Mouse (Mus musculus): ENCODE data around the gene Olfm4. TPM values are rescaled to one million over a fixed set of nuclear protein-coding genes. Genes with fewer than 3 reads are reported as not detected.

The Olfm4 gene
- polyA plus RNA-seq (2014; fragmentation: Nextera tagmentation; extraction: Ambion mirVana) = 0.99 and 1.7 TPM in 2 replicates

GRCm38 (mm10) chr14:79983781-79984180 is at the start of gene Olfm4:
TSS of gene Olfm4 (plus strand) at chr14:79984081.
- Histone ChIP-seq H3K4me3 (ENCODE audit: low read depth, low read length) (no peak within 1 kb of the TSS), H3K9ac (ENCODE audit: low read length) (no peak within 1 kb of the TSS), H3K4me1 (replicated peaks; ENCODE audit: control insufficient read depth, insufficient read depth, low read length) (no peaks in the 10 kb centered on the region), H3K9me3 (ENCODE audit: control insufficient read depth, low read length) (no peaks in the 10 kb centered on the region), H3K27me3 (replicated peaks; ENCODE audit: control insufficient read depth, insufficient read depth, low read length) (no peaks in the 10 kb centered on the region), H3K27ac (ENCODE audit: low read depth) (no peak within 1 kb of the TSS), H3K36me3 (ENCODE audit: control insufficient read depth, insufficient read depth, low read length) (no peaks in the 10 kb centered on the region), H3K4me2 (ENCODE audit: low read length) (no peak within 1 kb of the TSS)
- DNase-seq (ENCODE audit: low spot score) (no peak), ATAC-seq (replicated peaks; ENCODE audit: low FRiP score, low TSS enrichment, low read depth) (no peak)
- WGBS = 58% methylated on average over 2 of the region's 2 CpGs

DNA sequence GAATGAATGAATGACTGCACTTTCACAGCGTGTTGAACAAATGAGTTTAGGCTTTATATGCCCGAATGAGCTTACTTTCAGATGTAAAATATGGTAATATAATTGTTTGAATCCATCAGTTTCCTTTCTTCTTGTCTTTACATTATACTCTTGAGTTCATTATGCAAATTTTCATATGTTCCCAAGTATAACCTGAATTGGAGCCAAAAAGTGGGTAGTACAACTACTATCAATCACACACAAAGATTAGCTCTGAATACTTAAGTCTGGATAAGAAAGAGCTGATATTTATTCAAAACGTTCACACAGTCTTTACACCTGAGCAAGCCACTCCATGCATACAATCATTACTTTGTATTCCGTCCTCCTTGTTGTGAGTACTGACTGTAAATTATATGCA is 49.5 kb upstream of the Olfm4 start:
- Histone ChIP-seq H3K36me3 (ENCODE audit: control insufficient read depth, insufficient read depth, low read length) (no peaks in the 10 kb centered on the region), H3K9ac (ENCODE audit: low read length) (no peak overlapping the region), H3K27ac (ENCODE audit: low read depth) (no peak overlapping the region), H3K27me3 (replicated peaks; ENCODE audit: control insufficient read depth, insufficient read depth, low read length) (no peaks in the 10 kb centered on the region), H3K4me2 (ENCODE audit: low read length) (no peak overlapping the region), H3K4me3 (ENCODE audit: low read depth, low read length) (no peak overlapping the region), H3K9me3 (ENCODE audit: control insufficient read depth, low read length) (no peaks in the 10 kb centered on the region), H3K4me1 (replicated peaks; ENCODE audit: control insufficient read depth, insufficient read depth, low read length) (no peaks in the 10 kb centered on the region)
- ATAC-seq (replicated peaks; ENCODE audit: low FRiP score, low TSS enrichment, low read depth) (no peak), DNase-seq (ENCODE audit: low spot score) (no peak)
- WGBS = 80% methylated on average over 4 of the region's 4 CpGs

DNA sequence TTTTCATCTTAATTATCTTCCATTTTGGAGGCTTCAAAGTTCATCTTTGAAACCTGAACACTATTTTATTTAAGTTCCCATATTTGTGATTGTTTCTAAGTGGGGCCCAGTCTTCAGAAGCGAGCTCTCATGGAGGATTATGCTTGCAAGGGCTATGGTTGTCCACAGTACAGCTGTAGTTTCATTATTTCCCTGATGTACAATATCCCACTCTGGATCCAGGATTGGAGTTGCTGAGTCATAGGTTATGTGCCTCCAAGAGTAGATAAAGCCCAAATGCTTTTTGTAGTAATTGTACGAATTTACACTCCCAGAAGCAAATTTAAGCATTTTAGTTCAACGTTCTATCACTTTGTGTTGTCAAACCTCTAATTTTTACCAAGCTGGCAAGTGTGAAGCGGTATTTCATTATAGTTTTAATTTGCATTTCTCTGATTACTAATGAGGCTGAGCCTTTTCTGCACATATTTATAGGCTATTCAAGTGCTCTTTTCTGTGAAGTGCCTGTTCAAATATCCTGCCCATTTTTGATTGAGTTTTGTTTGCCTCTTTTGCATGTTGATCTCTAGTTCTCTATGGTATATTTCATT is 46.9 kb upstream of the Olfm4 start:
- 90% methylated on average over 4 of the region's 4 CpGs for WGBS

GRCm38 (mm10) chr14:79945876-79946275 is 38.0 kb upstream of the Olfm4 start:
- DNase-seq (ENCODE audit: low spot score) (no peak), ATAC-seq (replicated peaks; ENCODE audit: low FRiP score, low TSS enrichment, low read depth) (no peak)
- no peaks in the 10 kb centered on the region for H3K27me3 ChIP-seq (replicated peaks; ENCODE audit: control insufficient read depth, insufficient read depth, low read length)
- WGBS = 72% methylated on average over 2 of the region's 2 CpGs
- no peaks in the 10 kb centered on the region for H3K4me1 ChIP-seq (replicated peaks; ENCODE audit: control insufficient read depth, insufficient read depth, low read length)
- no peak overlapping the region for H3K27ac ChIP-seq (ENCODE audit: low read depth)
- H3K4me2 ChIP-seq (ENCODE audit: low read length) = no peak overlapping the region
- H3K9ac ChIP-seq (ENCODE audit: low read length) = no peak overlapping the region
- H3K36me3 ChIP-seq (ENCODE audit: control insufficient read depth, insufficient read depth, low read length) = no peaks in the 10 kb centered on the region
- H3K9me3 ChIP-seq (ENCODE audit: control insufficient read depth, low read length) = no peaks in the 10 kb centered on the region
- no peak overlapping the region for H3K4me3 ChIP-seq (ENCODE audit: low read depth, low read length)

More for the DNA sequence above, 46.9 kb upstream of the Olfm4 start:
- Histone ChIP-seq H3K4me2 (ENCODE audit: low read length) (no peak overlapping the region), H3K9me3 (ENCODE audit: control insufficient read depth, low read length) (no peaks in the 10 kb centered on the region), H3K27ac (ENCODE audit: low read depth) (no peak overlapping the region), H3K27me3 (replicated peaks; ENCODE audit: control insufficient read depth, insufficient read depth, low read length) (no peaks in the 10 kb centered on the region), H3K4me3 (ENCODE audit: low read depth, low read length) (no peak overlapping the region), H3K9ac (ENCODE audit: low read length) (no peak overlapping the region), H3K4me1 (replicated peaks; ENCODE audit: control insufficient read depth, insufficient read depth, low read length) (no peaks in the 10 kb centered on the region), H3K36me3 (ENCODE audit: control insufficient read depth, insufficient read depth, low read length) (no peaks in the 10 kb centered on the region)
- ATAC-seq (replicated peaks; ENCODE audit: low FRiP score, low TSS enrichment, low read depth) (no peak), DNase-seq (ENCODE audit: low spot score) (no peak)

GRCm38 (mm10) chr14:79955678-79956077 is 28.2 kb upstream of the Olfm4 start:
- ATAC-seq (replicated peaks; ENCODE audit: low FRiP score, low TSS enrichment, low read depth) = no peak
- H3K4me2 ChIP-seq (ENCODE audit: low read length) = no peak overlapping the region
- H3K9ac ChIP-seq (ENCODE audit: low read length) = no peak overlapping the region
- H3K4me1 ChIP-seq (replicated peaks; ENCODE audit: control insufficient read depth, insufficient read depth, low read length) = no peaks in the 10 kb centered on the region
- no peaks in the 10 kb centered on the region for H3K27me3 ChIP-seq (replicated peaks; ENCODE audit: control insufficient read depth, insufficient read depth, low read length)
- H3K4me3 ChIP-seq (ENCODE audit: low read depth, low read length) = no peak overlapping the region
- DNase-seq (ENCODE audit: low spot score) = no peak
- H3K27ac ChIP-seq (ENCODE audit: low read depth) = no peak overlapping the region
- H3K9me3 ChIP-seq (ENCODE audit: control insufficient read depth, low read length) = no peaks in the 10 kb centered on the region
- H3K36me3 ChIP-seq (ENCODE audit: control insufficient read depth, insufficient read depth, low read length) = no peaks in the 10 kb centered on the region
- WGBS = 51% methylated on average over 3 of the region's 3 CpGs

- Histone ChIP-seq H3K4me1 (replicated peaks; ENCODE audit: control insufficient read depth, insufficient read depth, low read length) (no peaks in the 10 kb centered on the region), H3K27ac (ENCODE audit: low read depth) (no peak overlapping the region), H3K9me3 (ENCODE audit: control insufficient read depth, low read length) (no peaks in the 10 kb centered on the region), H3K9ac (ENCODE audit: low read length) (no peak overlapping the region), H3K4me3 (ENCODE audit: low read depth, low read length) (no peak overlapping the region), H3K4me2 (ENCODE audit: low read length) (no peak overlapping the region), H3K36me3 (ENCODE audit: control insufficient read depth, insufficient read depth, low read length) (no peaks in the 10 kb centered on the region), H3K27me3 (replicated peaks; ENCODE audit: control insufficient read depth, insufficient read depth, low read length) (no peaks in the 10 kb centered on the region)
- no peak for ATAC-seq (replicated peaks; ENCODE audit: low FRiP score, low TSS enrichment, low read depth)
- 71% methylated on average over 15 of the region's 15 CpGs for WGBS
- no peak for DNase-seq (ENCODE audit: low spot score)
Observed at GRCm38 (mm10) chr14:79957789-79958487, 25.9 kb upstream of the Olfm4 start.

- WGBS = 66% methylated on average over 4 of the region's 4 CpGs
- Histone ChIP-seq H3K9me3 (ENCODE audit: control insufficient read depth, low read length) (no peaks in the 10 kb centered on the region), H3K4me2 (ENCODE audit: low read length) (no peak overlapping the region)
Observed at GRCm38 (mm10) chr14:79961187-79961586, 22.7 kb upstream of the Olfm4 start.

GRCm38 (mm10) chr14:79961602-79962001 is 22.3 kb upstream of the Olfm4 start:
- no peaks in the 10 kb centered on the region for H3K9me3 ChIP-seq (ENCODE audit: control insufficient read depth, low read length)
- H3K4me2 ChIP-seq (ENCODE audit: low read length) = no peak overlapping the region
- no peak overlapping the region for H3K27ac ChIP-seq (ENCODE audit: low read depth)
- H3K4me3 ChIP-seq (ENCODE audit: low read depth, low read length) = no peak overlapping the region
- H3K27me3 ChIP-seq (replicated peaks; ENCODE audit: control insufficient read depth, insufficient read depth, low read length) = no peaks in the 10 kb centered on the region
- 90% methylated on average over 2 of the region's 2 CpGs for WGBS
- H3K9ac ChIP-seq (ENCODE audit: low read length) = no peak overlapping the region
- ATAC-seq (replicated peaks; ENCODE audit: low FRiP score, low TSS enrichment, low read depth) = no peak
- DNase-seq (ENCODE audit: low spot score) = no peak
- H3K36me3 ChIP-seq (ENCODE audit: control insufficient read depth, insufficient read depth, low read length) = no peaks in the 10 kb centered on the region
- no peaks in the 10 kb centered on the region for H3K4me1 ChIP-seq (replicated peaks; ENCODE audit: control insufficient read depth, insufficient read depth, low read length)

More at GRCm38 (mm10) chr14:79961187-79961586, 22.7 kb upstream of the Olfm4 start:
- Histone ChIP-seq H3K27me3 (replicated peaks; ENCODE audit: control insufficient read depth, insufficient read depth, low read length) (no peaks in the 10 kb centered on the region), H3K4me1 (replicated peaks; ENCODE audit: control insufficient read depth, insufficient read depth, low read length) (no peaks in the 10 kb centered on the region), H3K27ac (ENCODE audit: low read depth) (no peak overlapping the region), H3K9ac (ENCODE audit: low read length) (no peak overlapping the region), H3K36me3 (ENCODE audit: control insufficient read depth, insufficient read depth, low read length) (no peaks in the 10 kb centered on the region), H3K4me3 (ENCODE audit: low read depth, low read length) (no peak overlapping the region)
- DNase-seq (ENCODE audit: low spot score) = no peak
- ATAC-seq (replicated peaks; ENCODE audit: low FRiP score, low TSS enrichment, low read depth) = no peak

- no peaks in the 10 kb centered on the region for H3K27me3 ChIP-seq (replicated peaks; ENCODE audit: control insufficient read depth, insufficient read depth, low read length)
- DNase-seq (ENCODE audit: low spot score) (no peak), ATAC-seq (replicated peaks; ENCODE audit: low FRiP score, low TSS enrichment, low read depth) (no peak)
- WGBS = 47% methylated on average over 3 of the region's 3 CpGs
- H3K9ac ChIP-seq (ENCODE audit: low read length) = no peak overlapping the region
- peaks cover 3% of the 10 kb centered on the region; the same call in 1 of the 2 replicates for H3K9me3 ChIP-seq (ENCODE audit: control insufficient read depth, low read length)
- H3K27ac ChIP-seq (ENCODE audit: low read depth) = no peak overlapping the region
- 0 out of 2 replicates have a peak, but pooled peaks cover 3% of the 10 kb centered on the region for H3K4me1 ChIP-seq (replicated peaks; ENCODE audit: control insufficient read depth, insufficient read depth, low read length)
- H3K4me3 ChIP-seq (ENCODE audit: low read depth, low read length) = no peak overlapping the region
- no peak overlapping the region for H3K4me2 ChIP-seq (ENCODE audit: low read length)
- H3K36me3 ChIP-seq (ENCODE audit: control insufficient read depth, insufficient read depth, low read length) = no peaks in the 10 kb centered on the region
Observed at GRCm38 (mm10) chr14:79970165-79970564, 13.7 kb upstream of the Olfm4 start.
